In the genomic region with DNA sequence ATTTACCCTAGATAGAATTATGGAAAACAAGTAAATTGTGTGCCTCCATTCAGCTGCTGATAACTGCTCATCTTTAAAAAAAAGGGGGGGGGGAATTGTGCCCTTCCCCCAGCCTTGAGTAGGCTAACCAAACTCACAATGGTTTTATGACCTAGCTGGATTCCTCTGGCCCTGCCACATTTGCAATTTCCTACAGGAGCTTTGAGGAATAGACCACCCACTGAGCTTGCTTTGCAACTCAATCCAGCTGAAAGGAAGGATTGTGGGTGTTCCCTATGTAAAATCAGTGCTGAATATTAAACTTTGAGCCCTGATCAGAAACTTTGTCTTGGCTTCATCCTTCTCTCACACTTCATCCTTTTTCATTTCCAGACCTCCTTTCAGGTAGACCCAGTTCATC, we compare ENCODE assay signal across 26 mouse cellular contexts.
DNase-seq lines count a peak whose midpoint lies in the region; ATAC-seq lines count a peak whose summit lies in the region.
"Had no signal": no experiment of that assay in that cellular context is flagged by ENCODE, and none has a peak within 500 bp of the region (broad histone marks: within the 10 kb centered on the region; RNA-seq: fewer than 3 reads in every experiment).

No protein-coding gene starts in this region.

- ATAC-seq in forebrain, embryonic 16.5 days, result no peak
- ATAC-seq: CD4-positive, CD25-positive, alpha-beta regulatory T cell, adult 4 months; forebrain, embryonic 14.5 days; forebrain, postnatal 0 days; Patski had no signal

- DNase-seq in ES-CJ7 (ENCODE audit: low read depth, low spot score) (peak; percentile 73), R1 (ENCODE audit: low read depth, low spot score) (peak; percentile 89), ZHBTc4 (ENCODE audit: low read depth, low spot score) (peak; percentile 74)
- no peak for DNase-seq in heart, postnatal 14 days
- DNase-seq: adrenal gland, adult 2 months; adrenal gland, postnatal 10 days; adrenal gland, postnatal 25 days; B cell, adult 2 months; cerebellum, adult 11 months; cerebellum, adult 2 months; cerebellum, adult 9-10 months; cerebellum, postnatal 10 days; cerebellum, postnatal 25 days; embryo, embryonic 11 days; forebrain, postnatal 0 days had no signal

- no peaks in the 10 kb centered on the region for H3K4me1 ChIP-seq in forebrain, embryonic 16.5 days (replicated peaks; ENCODE audit: control insufficient read depth, insufficient read depth, low read length)
- H3K4me1 ChIP-seq: embryonic facial prominence, embryonic 13.5 days; embryonic facial prominence, embryonic 15.5 days; forebrain, embryonic 10.5 days; forebrain, embryonic 12.5 days had no signal

- peaks cover 6% of the 10 kb centered on the region; the same call in 1 of the 2 replicates for H3K9me3 ChIP-seq in forebrain, embryonic 16.5 days (ENCODE audit: control insufficient read depth, low read length)
- H3K9me3 ChIP-seq: embryonic facial prominence, embryonic 15.5 days; G1E had no signal

- no peak overlapping the region for H3K27ac ChIP-seq in forebrain, embryonic 16.5 days (ENCODE audit: low read length)
- H3K27ac ChIP-seq: embryonic facial prominence, embryonic 13.5 days; embryonic facial prominence, embryonic 15.5 days; forebrain, embryonic 10.5 days; forebrain, embryonic 12.5 days had no signal

- H3K9ac ChIP-seq in forebrain, embryonic 16.5 days (replicated peaks; ENCODE audit: low read depth, low read length), result no peak overlapping the region
- H3K9ac ChIP-seq: embryonic facial prominence, embryonic 13.5 days; embryonic facial prominence, embryonic 15.5 days; forebrain, embryonic 12.5 days; forebrain, postnatal 0 days had no signal

- no peak overlapping the region for H3K4me3 ChIP-seq in forebrain, embryonic 16.5 days (replicated peaks; ENCODE audit: low read length)
- H3K4me3 ChIP-seq: embryonic facial prominence, embryonic 13.5 days; embryonic facial prominence, embryonic 15.5 days; erythroblast, embryonic 14.5 days; forebrain, embryonic 10.5 days; forebrain, embryonic 12.5 days had no signal

- H3K27me3 ChIP-seq in forebrain, embryonic 16.5 days (replicated peaks; ENCODE audit: control insufficient read depth, insufficient read depth, low read length), result no peaks in the 10 kb centered on the region
- H3K27me3 ChIP-seq: CH12.LX; embryonic facial prominence, embryonic 13.5 days; embryonic facial prominence, embryonic 15.5 days; forebrain, embryonic 12.5 days; Patski had no signal

- H3K4me2 ChIP-seq in forebrain, embryonic 16.5 days (ENCODE audit: low read length), result no peak overlapping the region
- H3K4me2 ChIP-seq: embryonic facial prominence, embryonic 13.5 days; embryonic facial prominence, embryonic 15.5 days; forebrain, embryonic 12.5 days had no signal

- no peaks in the 10 kb centered on the region for H3K36me3 ChIP-seq in forebrain, embryonic 16.5 days (ENCODE audit: control insufficient read depth, insufficient read depth)
- H3K36me3 ChIP-seq: embryonic facial prominence, embryonic 13.5 days; embryonic facial prominence, embryonic 15.5 days; forebrain, embryonic 10.5 days; forebrain, embryonic 12.5 days; G1E had no signal

- intact Hi-C loops in heart, postnatal 14 days (cut with DNase I), result no loop called here

Comparison
In these comparisons a context has a peak if more than half of its experiments do, and no peak if none do; other contexts are left out.
1. DNase-seq: peak in ES-CJ7 (single experiment), R1 (single experiment) and ZHBTc4 (single experiment); none in heart, postnatal 14 days (0 of 2).